Mouse (Mus musculus) cerebellum, postnatal 10 days (tissue): Measurements from ENCODE around the gene Hgd.

Experiments used
- DNase-seq, 2 experiments: peaks; one replicate each; pipeline ENCODE4 v3.0.0; 2021; ENCODE audit warnings: mixed read lengths in 2 of 2

The Hgd gene

DNA sequence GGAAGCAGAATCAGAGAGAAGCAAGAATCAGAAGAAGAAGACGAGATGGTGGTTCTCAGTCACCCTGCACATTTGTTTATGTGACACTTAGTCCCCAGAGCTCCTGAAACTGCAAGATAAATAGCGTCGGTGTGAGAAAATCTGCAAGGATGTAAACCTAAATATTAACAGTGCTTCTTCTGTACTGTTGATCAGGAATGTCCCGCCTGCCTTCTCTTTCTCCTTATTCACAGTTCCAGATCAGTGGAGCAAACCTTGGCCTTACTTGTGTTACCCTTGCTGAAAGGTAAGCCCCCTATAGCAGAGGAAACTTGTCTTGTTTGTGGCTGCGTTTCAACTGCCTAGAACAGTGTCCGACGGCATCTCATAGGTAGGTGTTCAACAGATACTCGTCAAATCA, 97.6 kb downstream of the Hgd start:
- DNase-seq, result no peak

DNA sequence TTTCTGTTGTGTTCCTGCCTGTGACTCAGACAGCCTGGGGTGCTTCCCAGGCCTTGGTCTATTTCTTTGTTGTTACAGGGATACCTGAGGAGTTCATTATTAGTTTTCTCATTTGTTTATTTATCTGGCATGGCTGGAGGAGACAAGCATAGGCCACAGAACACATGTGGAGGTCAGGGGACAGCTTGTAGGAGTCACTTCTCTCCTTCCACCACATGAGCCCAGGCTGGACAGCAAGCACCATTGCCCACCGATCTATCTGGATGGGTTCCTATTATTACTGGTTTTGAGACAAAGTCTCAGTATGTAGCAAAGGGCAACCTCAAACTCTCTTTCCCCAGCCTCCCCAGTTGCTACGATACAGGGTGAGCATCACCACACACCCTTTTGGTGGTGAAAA, 100.3 kb downstream of the Hgd start:
- no peak for DNase-seq

DNA sequence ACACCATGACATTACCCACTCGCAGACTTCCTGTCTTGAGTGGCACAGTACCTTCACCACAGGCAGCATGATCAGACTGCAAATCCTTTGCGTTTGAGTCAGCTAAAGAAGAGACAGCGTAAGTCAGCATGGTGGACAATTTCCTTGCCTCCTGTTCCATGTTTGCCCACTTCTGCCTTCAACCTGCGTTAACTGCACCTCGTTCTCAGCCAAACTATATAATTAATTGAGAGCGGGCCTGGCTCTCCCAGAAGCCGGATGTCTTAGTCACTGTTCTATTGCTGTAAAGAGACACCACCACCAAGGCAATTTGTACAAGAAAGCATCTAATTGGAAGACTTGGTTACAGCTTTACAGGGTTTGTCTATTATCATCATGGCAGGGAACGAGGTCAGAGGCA, 100.9 kb downstream of the Hgd start:
- DNase-seq, result no peak
